Mouse (Mus musculus) myocyte (in vitro differentiated cells): ENCODE data around the gene Ptprc. TPM values are rescaled to one million over a fixed set of nuclear protein-coding genes. Genes with fewer than 3 reads are reported as not detected.

Experiments used
- H3K27me3 ChIP-seq: one replicate; pipeline ENCODE4 v1.6.1; 2011; ENCODE audit not compliant: control insufficient read depth, insufficient read depth, insufficient read length
- H3K36me3 ChIP-seq: one replicate; pipeline ENCODE4 v1.6.1; 2011; ENCODE audit not compliant: control insufficient read depth, insufficient read depth
- H3K4me2 ChIP-seq: one replicate; pipeline ENCODE4 v1.6.1; 2011; ENCODE audit warnings: low read depth, control low read depth
- H3K4me3 ChIP-seq: one replicate; pipeline ENCODE4 v1.5.1; 2011; ENCODE audit warnings: mild to moderate bottlenecking, control low read depth, moderate library complexity
- H3K79me2 ChIP-seq: one replicate; pipeline ENCODE4 v1.6.1; 2011; ENCODE audit not compliant: control insufficient read depth, insufficient read depth
- H3ac ChIP-seq: one replicate; pipeline ENCODE4 v1.6.1; 2011; ENCODE audit not compliant: control insufficient read depth, insufficient read length
- CEBPB ChIP-seq: IDR thresholded peaks from 2 replicates; pipeline ENCODE4 v1.6.1; 2011; ENCODE audit warnings: mild to moderate bottlenecking, moderate library complexity; ENCODE audit not compliant: poor library complexity, insufficient read depth, severe bottlenecking
- E2F4 ChIP-seq: IDR thresholded peaks from one replicate; pipeline ENCODE4 v1.6.1; 2011; ENCODE audit warnings: mild to moderate bottlenecking, control low read depth, moderate library complexity; ENCODE audit not compliant: insufficient read depth
- MAX ChIP-seq: IDR thresholded peaks from one replicate; pipeline ENCODE4 v1.6.1; 2011; ENCODE audit warnings: low read depth, mild to moderate bottlenecking, control low read depth
- MYOD1 ChIP-seq, 3 experiments: IDR thresholded peaks; one replicate each; pipeline ENCODE4 v1.6.1; 2011; ENCODE audit warnings: control low read depth in 2 of 3, low read depth in 2 of 3, mild to moderate bottlenecking in 2 of 3, moderate library complexity in 1 of 3; ENCODE audit not compliant: insufficient read length in 2 of 3, control insufficient read depth in 1 of 3
- MYOG ChIP-seq, 3 experiments: IDR thresholded peaks; one replicate each; pipeline ENCODE4 v1.6.1; 2011; ENCODE audit warnings: control low read depth in 2 of 3, low read depth in 2 of 3, mild to moderate bottlenecking in 2 of 3; ENCODE audit not compliant: insufficient read length in 2 of 3, control insufficient read depth in 1 of 3, insufficient read depth in 1 of 3
- POLR2A ChIP-seq: IDR thresholded peaks from one replicate; pipeline ENCODE4 v1.6.1; 2011; ENCODE audit warnings: low read depth, mild to moderate bottlenecking, control low read depth, moderate library complexity; ENCODE audit not compliant: insufficient read length
- POLR2AphosphoS2 ChIP-seq: IDR thresholded peaks from one replicate; pipeline ENCODE4 v1.6.1; 2011; ENCODE audit warnings: low read depth, control low read depth; ENCODE audit not compliant: insufficient read length
- REST ChIP-seq: IDR thresholded peaks from one replicate; pipeline ENCODE4 v1.6.1; 2011; ENCODE audit warnings: mild to moderate bottlenecking, control low read depth, moderate library complexity; ENCODE audit not compliant: insufficient read depth, insufficient read length
- SRF ChIP-seq: IDR thresholded peaks from one replicate; pipeline ENCODE4 v1.6.1; 2011; ENCODE audit warnings: low read depth; ENCODE audit not compliant: control insufficient read depth, insufficient read length
- TCF12 ChIP-seq: IDR thresholded peaks from one replicate; pipeline ENCODE4 v1.6.1; 2011; ENCODE audit warnings: mild to moderate bottlenecking, control low read depth; ENCODE audit not compliant: poor library complexity, insufficient read depth, severe bottlenecking
- TCF3 ChIP-seq: IDR thresholded peaks from one replicate; pipeline ENCODE4 v1.6.1; 2011; ENCODE audit warnings: low read depth, control low read depth; ENCODE audit not compliant: insufficient read length
- USF1 ChIP-seq: IDR thresholded peaks from one replicate; pipeline ENCODE4 v1.6.1; 2011; ENCODE audit warnings: low read depth, mild to moderate bottlenecking, control low read depth, moderate library complexity
- polyA plus RNA-seq: library from polyadenylated mRNA; unstranded; fragments of >200 nt; fragmentation: generic; extraction: Trizol; gene quantifications from one replicate; pipeline ENCODE4 v1.2.1, GENCODE M21; 2012; ENCODE audit warnings: missing spikeins

The Ptprc gene
- polyA plus RNA-seq, 1 experiment = not detected

GRCm38 (mm10) chr1:138130145-138130544, 45.4 kb downstream of the Ptprc start:
- Histone ChIP-seq H3K79me2 (no peaks in the 10 kb centered on the region), H3K36me3 (no peaks in the 10 kb centered on the region), H3K4me2 (no peak overlapping the region), H3K4me3 (no peak overlapping the region), H3K27me3 (no peaks in the 10 kb centered on the region), H3ac (no peak overlapping the region)
- TF ChIP-seq USF1 (no peak), MAX (no peak), POLR2A (no peak), SRF (no peak), TCF3 (no peak), MYOG (IDR thresholded peaks at IDR 0.05; ENCODE audit: control insufficient read depth in 1 of 3, insufficient read depth in 1 of 3, insufficient read length in 2 of 3, low read depth in 2 of 3) (no peak), REST (no peak), MYOD1 (IDR thresholded peaks at IDR 0.05; ENCODE audit: control insufficient read depth in 1 of 3, insufficient read length in 2 of 3, low read depth in 2 of 3) (no peak), CEBPB (no peak)

GRCm38 (mm10) chr1:138126843-138127242, 48.7 kb downstream of the Ptprc start:
- Histone ChIP-seq H3K4me3 (no peak overlapping the region), H3K79me2 (no peaks in the 10 kb centered on the region), H3K36me3 (no peaks in the 10 kb centered on the region), H3ac (no peak overlapping the region), H3K4me2 (no peak overlapping the region), H3K27me3 (no peaks in the 10 kb centered on the region)
- no peak for TF ChIP-seq CEBPB
- no peak for TF ChIP-seq MYOD1 (IDR thresholded peaks at IDR 0.05; ENCODE audit: control insufficient read depth in 1 of 3, insufficient read length in 2 of 3, low read depth in 2 of 3)

- Histone ChIP-seq H3ac (no peak overlapping the region), H3K36me3 (no peaks in the 10 kb centered on the region), H3K27me3 (no peaks in the 10 kb centered on the region), H3K4me3 (no peak overlapping the region), H3K79me2 (no peaks in the 10 kb centered on the region), H3K4me2 (no peak overlapping the region)
- TF ChIP-seq MYOD1 (IDR thresholded peaks at IDR 0.05; ENCODE audit: control insufficient read depth in 1 of 3, insufficient read length in 2 of 3, low read depth in 2 of 3) (no peak), CEBPB (no peak), POLR2A (no peak), POLR2AphosphoS2 (no peak), TCF3 (no peak), E2F4 (no peak), SRF (no peak), MYOG (IDR thresholded peaks at IDR 0.05; ENCODE audit: control insufficient read depth in 1 of 3, insufficient read depth in 1 of 3, insufficient read length in 2 of 3, low read depth in 2 of 3) (no peak), USF1 (no peak), MAX (no peak)
Measured at GRCm38 (mm10) chr1:138125281-138125680, 50.2 kb downstream of the Ptprc start.

DNA sequence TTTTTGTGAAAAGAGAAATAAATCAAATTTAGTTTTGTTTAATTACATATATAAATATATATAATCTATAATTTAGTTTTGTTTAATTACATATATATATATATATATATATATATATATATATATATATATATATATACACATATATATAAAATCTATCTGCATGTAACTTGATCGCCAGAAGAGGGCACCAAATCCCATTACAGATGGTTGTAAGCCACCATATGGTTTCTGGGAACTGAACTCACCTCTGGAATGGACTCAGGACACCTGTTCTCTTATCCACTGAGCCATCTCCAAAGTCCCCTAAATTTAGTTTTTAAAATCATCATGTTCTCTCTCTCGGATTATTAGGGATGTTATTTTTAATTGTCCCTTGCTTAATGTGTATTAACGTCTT, 51.6 kb downstream of the Ptprc start:
- Histone ChIP-seq H3K27me3 (no peaks in the 10 kb centered on the region), H3K4me3 (no peak overlapping the region), H3K79me2 (no peaks in the 10 kb centered on the region), H3ac (no peak overlapping the region), H3K36me3 (no peaks in the 10 kb centered on the region), H3K4me2 (no peak overlapping the region)
- TF ChIP-seq MAX (no peak), TCF3 (no peak), E2F4 (no peak)

DNA sequence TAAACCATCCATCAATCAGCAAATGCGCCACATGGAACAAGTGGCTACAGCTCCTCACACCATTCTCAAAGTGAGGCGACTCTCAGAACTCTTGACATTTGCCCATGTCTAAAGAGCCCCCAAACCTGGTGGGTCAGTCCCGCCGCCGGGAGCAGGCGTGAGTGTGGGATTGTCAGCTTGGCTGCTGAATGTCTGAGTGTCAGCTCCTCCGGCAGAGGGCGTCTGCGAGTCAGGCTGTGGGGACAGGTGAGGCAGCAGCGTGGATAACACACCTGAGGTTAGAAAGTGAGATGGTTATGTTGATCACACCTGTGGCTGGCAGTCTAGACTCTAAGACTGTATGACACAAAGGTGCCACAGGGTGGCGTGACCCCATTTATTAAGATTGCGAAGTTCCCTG, 55.6 kb downstream of the Ptprc start:
- no peaks in the 10 kb centered on the region for H3K79me2 ChIP-seq
- no peak overlapping the region for H3K4me2 ChIP-seq
- H3K27me3 ChIP-seq = no peaks in the 10 kb centered on the region
- H3K4me3 ChIP-seq = no peak overlapping the region
- no peaks in the 10 kb centered on the region for H3K36me3 ChIP-seq
- no peak overlapping the region for H3ac ChIP-seq
- TF ChIP-seq MYOD1 (IDR thresholded peaks at IDR 0.05; ENCODE audit: control insufficient read depth in 1 of 3, insufficient read length in 2 of 3, low read depth in 2 of 3) (no peak), MYOG (IDR thresholded peaks at IDR 0.05; ENCODE audit: control insufficient read depth in 1 of 3, insufficient read depth in 1 of 3, insufficient read length in 2 of 3, low read depth in 2 of 3) (no peak), TCF3 (no peak), USF1 (no peak), SRF (no peak), MAX (no peak), E2F4 (no peak), CEBPB (no peak), POLR2A (no peak), TCF12 (no peak)
